Mouse (Mus musculus): ENCODE data around the gene Olfr781. TPM values are rescaled to one million over a fixed set of nuclear protein-coding genes. Genes with fewer than 3 reads are reported as not detected.
"Not testable (repeated sequence)": the region's sequence is repeated elsewhere in the genome, so short reads cannot be mapped to it uniquely, and the experiment has no call there.

Olfr781 gene
- polyA plus RNA-seq (2012; rRNA removed): not detected in 2 replicates

DNA sequence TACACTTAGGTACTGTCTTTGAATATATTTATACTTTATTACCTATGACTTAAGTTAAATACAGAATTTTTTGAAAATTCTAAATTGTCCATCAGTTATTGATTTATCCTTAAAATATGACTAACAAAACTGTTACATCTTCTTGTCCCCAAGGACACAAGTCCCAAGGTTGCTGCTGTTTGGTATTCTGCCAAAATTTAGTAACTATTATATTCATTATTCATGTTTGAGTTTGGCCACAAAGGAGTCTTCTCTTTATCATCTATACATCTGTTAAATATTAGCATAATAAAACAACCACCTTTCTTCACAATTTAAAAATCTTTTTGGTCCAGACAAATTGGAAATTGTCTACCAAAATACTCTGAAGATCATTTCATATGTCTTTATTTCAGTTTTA is at the start of gene Olfr781:
TSS of gene Olfr781 (plus strand) at position 301 of the 400 bp plus-strand sequence.
- no peak for DNase-seq
- H3K4me1 ChIP-seq (replicated peaks; ENCODE audit: control insufficient read depth, insufficient read depth, low read length): no peaks in the 10 kb centered on the region
- no peak within 1 kb of the TSS for H3K4me3 ChIP-seq (ENCODE audit: control insufficient read depth, insufficient read depth, low read length)
- H3K27ac ChIP-seq (ENCODE audit: control insufficient read depth, insufficient read depth, low read length): no peak within 1 kb of the TSS
- no peak for TF ChIP-seq CTCF (IDR thresholded peaks at IDR 0.05; ENCODE audit: borderline replicate concordance, control insufficient read depth, extremely low read depth, insufficient read depth, low read length, poor library complexity)
- H3K27me3 ChIP-seq (ENCODE audit: control insufficient read depth, insufficient read depth, low read length): no peaks in the 10 kb centered on the region
- H3K36me3 ChIP-seq (ENCODE audit: control insufficient read depth, insufficient read depth, low read length): no peaks in the 10 kb centered on the region

DNA sequence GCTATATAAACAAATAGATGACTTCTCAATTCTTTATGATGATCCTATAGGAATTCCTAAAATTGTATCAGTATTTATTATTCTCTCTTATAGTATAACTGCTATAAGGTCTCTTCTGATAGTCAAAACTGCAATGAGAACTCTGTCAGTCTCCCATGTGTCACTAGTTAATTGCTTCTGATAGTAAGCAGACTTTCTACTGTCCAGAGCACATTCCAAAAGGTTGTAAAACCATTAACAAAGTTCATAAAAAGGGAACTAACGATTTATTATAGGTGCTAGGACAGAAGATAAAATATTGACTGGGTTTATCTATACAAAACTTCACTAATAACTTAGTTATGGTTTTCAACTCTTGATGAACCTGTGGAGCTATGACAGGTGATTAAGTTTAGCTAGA is 15.7 kb upstream of the Olfr781 start:
- not testable (repeated sequence) for H3K4me1 ChIP-seq (replicated peaks; ENCODE audit: control insufficient read depth, insufficient read depth, low read length); H3K36me3 ChIP-seq (ENCODE audit: control insufficient read depth, insufficient read depth, low read length); H3K4me3 ChIP-seq (ENCODE audit: control insufficient read depth, insufficient read depth, low read length); H3K27ac ChIP-seq (ENCODE audit: control insufficient read depth, insufficient read depth, low read length); H3K27me3 ChIP-seq (ENCODE audit: control insufficient read depth, insufficient read depth, low read length); DNase-seq
- 55% methylated on average over 1 of the region's 1 CpGs for WGBS

DNA sequence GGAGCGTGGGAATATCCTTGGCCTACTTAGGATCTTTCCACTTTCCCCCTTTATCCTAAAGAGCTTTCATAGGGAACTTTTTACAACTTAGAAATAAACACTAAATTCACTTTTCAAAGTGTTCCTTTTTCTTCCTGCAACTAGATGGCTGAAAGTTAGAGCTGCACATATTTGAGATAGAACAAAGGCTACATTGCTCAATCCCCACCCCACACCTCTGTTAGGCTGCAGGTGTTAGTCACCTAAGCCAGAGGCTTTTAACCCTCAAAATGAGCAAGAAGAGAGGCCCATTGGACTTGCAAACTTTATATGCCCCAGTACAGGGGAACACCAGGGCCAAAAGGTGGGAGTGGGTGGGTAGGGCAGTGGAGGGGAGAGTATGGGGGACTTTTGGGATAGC is 15.1 kb upstream of the Olfr781 start:
- not testable (repeated sequence) for H3K27ac ChIP-seq (ENCODE audit: control insufficient read depth, insufficient read depth, low read length); H3K27me3 ChIP-seq (ENCODE audit: control insufficient read depth, insufficient read depth, low read length); H3K36me3 ChIP-seq (ENCODE audit: control insufficient read depth, insufficient read depth, low read length); H3K4me1 ChIP-seq (replicated peaks; ENCODE audit: control insufficient read depth, insufficient read depth, low read length); DNase-seq; H3K4me3 ChIP-seq (ENCODE audit: control insufficient read depth, insufficient read depth, low read length)
- 60% methylated on average over 1 of the region's 1 CpGs for WGBS

DNA sequence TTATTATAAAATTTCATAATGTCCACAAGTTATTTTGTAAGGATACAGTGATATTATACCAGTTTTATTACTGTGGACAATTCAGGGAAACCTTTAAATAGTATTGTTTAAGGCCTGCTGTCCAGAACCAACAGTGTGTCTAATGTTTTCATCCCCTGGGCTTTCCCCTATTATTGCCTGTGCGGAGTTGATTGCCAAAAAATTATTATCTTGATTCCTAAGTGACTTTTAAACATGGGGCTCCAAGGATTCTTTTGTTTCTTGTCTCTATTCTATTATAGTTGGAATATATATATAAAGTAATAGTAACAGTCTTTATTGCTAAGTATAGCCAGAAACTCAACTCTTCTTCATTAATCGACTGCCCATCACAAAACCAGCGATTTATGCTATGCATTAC is 10.8 kb upstream of the Olfr781 start, which contains the start of gene Olfr780:
TSS of gene Olfr780 (plus strand) at position 301 of the 400 bp plus-strand sequence.
- Histone ChIP-seq H3K27me3 (ENCODE audit: control insufficient read depth, insufficient read depth, low read length) (no peaks in the 10 kb centered on the region), H3K4me1 (replicated peaks; ENCODE audit: control insufficient read depth, insufficient read depth, low read length) (no peaks in the 10 kb centered on the region), H3K4me3 (ENCODE audit: control insufficient read depth, insufficient read depth, low read length) (no peak within 1 kb of the TSS), H3K27ac (ENCODE audit: control insufficient read depth, insufficient read depth, low read length) (no peak within 1 kb of the TSS), H3K36me3 (ENCODE audit: control insufficient read depth, insufficient read depth, low read length) (no peaks in the 10 kb centered on the region)
- no peak for DNase-seq
- TF ChIP-seq POLR2A (IDR thresholded peaks at IDR 0.05; ENCODE audit: control insufficient read depth, extremely low read depth, insufficient read depth, low read length, poor library complexity) (no peak), CTCF (IDR thresholded peaks at IDR 0.05; ENCODE audit: borderline replicate concordance, control insufficient read depth, extremely low read depth, insufficient read depth, low read length, poor library complexity) (no peak)
- WGBS: 91% methylated on average over 3 of the region's 3 CpGs

DNA sequence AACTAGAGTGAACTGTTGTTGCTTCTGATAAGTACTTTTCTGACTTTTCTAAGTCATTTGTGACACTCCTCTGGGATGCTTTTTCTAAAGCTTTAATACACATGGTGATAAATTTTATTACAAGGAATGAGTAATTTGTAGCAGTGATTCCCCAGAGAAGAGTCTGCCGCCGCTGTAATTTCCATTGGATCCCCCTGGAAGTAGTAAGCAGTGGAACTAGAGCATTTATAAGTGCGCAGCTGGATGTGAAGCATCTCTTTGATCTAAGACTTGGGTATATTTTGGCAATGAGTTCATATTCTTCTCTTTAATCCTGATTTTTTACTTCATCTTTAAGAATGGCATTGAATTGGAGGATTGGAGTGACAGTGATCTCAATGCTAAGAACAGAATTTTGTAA is 19.9 kb downstream of the Olfr781 start, which contains the start of gene Olfr782:
TSS of gene Olfr782 (plus strand) at position 301 of the 400 bp plus-strand sequence.
- H3K4me1 ChIP-seq (replicated peaks; ENCODE audit: control insufficient read depth, insufficient read depth, low read length): no peaks in the 10 kb centered on the region
- TF ChIP-seq CTCF (IDR thresholded peaks at IDR 0.05; ENCODE audit: borderline replicate concordance, control insufficient read depth, extremely low read depth, insufficient read depth, low read length, poor library complexity) (no peak), POLR2A (IDR thresholded peaks at IDR 0.05; ENCODE audit: control insufficient read depth, extremely low read depth, insufficient read depth, low read length, poor library complexity) (no peak)
- no peaks in the 10 kb centered on the region for H3K27me3 ChIP-seq (ENCODE audit: control insufficient read depth, insufficient read depth, low read length)
- H3K4me3 ChIP-seq (ENCODE audit: control insufficient read depth, insufficient read depth, low read length): no peak within 1 kb of the TSS
- H3K27ac ChIP-seq (ENCODE audit: control insufficient read depth, insufficient read depth, low read length): no peak within 1 kb of the TSS
- DNase-seq: no peak
- 93% methylated on average over 3 of the region's 3 CpGs for WGBS
- no peaks in the 10 kb centered on the region for H3K36me3 ChIP-seq (ENCODE audit: control insufficient read depth, insufficient read depth, low read length)

DNA sequence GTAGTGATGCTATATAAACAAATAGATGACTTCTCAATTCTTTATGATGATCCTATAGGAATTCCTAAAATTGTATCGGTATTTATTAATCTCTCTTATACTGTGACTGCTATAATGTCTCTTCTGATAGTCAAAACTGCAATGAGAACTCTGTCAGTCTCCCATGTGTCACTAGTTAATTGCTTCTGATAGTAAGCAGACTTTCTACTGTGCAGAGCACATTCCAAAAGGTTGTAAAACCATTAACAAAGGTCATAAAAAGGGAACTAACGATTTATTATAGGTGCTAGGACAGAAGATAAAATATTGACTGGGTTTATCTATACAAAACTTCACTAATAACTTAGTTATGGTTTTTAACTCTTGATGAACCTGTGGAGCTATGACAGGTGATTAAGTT is 23.8 kb downstream of the Olfr781 start:
- DNase-seq; H3K4me3 ChIP-seq (ENCODE audit: control insufficient read depth, insufficient read depth, low read length); H3K4me1 ChIP-seq (replicated peaks; ENCODE audit: control insufficient read depth, insufficient read depth, low read length); H3K36me3 ChIP-seq (ENCODE audit: control insufficient read depth, insufficient read depth, low read length); H3K27me3 ChIP-seq (ENCODE audit: control insufficient read depth, insufficient read depth, low read length); H3K27ac ChIP-seq (ENCODE audit: control insufficient read depth, insufficient read depth, low read length): not testable (repeated sequence)
- 80% methylated on average over 2 of the region's 2 CpGs for WGBS

DNA sequence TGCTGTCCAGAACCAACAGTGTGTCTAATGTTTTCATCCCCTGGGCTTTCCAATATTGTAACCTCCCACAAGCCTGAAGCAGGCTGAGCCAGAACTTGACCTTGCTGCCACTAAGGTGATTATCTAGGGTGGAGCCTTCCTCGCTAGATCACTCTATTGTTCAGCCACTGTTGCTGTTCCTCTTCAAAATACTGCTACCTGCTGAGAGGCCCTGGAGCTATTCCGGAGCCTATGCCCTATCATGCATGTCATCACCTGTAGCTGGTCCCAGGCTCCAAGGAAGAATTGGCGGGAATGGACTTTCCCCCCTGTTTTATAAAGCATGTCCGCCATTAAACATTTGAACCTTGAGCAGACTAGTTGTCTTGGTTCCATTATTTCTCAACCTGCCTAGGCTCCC is 27.8 kb downstream of the Olfr781 start:
- not testable (repeated sequence) for H3K4me1 ChIP-seq (replicated peaks; ENCODE audit: control insufficient read depth, insufficient read depth, low read length); H3K27ac ChIP-seq (ENCODE audit: control insufficient read depth, insufficient read depth, low read length); H3K27me3 ChIP-seq (ENCODE audit: control insufficient read depth, insufficient read depth, low read length); H3K4me3 ChIP-seq (ENCODE audit: control insufficient read depth, insufficient read depth, low read length); H3K36me3 ChIP-seq (ENCODE audit: control insufficient read depth, insufficient read depth, low read length); DNase-seq
- WGBS: 89% methylated on average over 4 of the region's 4 CpGs

DNA sequence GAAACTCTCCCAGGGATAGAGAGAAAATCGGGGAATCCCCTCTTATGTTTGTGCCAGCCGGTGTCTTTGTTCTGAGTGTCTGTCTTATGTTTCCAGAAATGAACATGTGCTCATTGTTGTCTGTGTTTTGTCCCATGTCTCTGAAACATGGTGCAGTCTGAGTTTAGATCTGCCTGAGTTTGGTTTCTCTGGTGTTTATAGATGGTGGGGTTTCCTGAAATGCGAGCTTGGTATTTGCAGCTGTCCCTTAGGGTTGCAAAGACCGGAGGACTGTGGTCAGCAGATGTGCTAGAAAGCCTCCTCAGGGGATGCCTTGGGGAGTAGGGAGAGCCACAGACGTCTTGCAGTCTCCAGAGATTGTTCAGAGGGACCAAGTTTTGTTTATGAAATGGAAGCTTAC is 28.7 kb downstream of the Olfr781 start:
- TF ChIP-seq POLR2A (IDR thresholded peaks at IDR 0.05; ENCODE audit: control insufficient read depth, extremely low read depth, insufficient read depth, low read length, poor library complexity): no peak
- no peak for TF ChIP-seq CTCF (IDR thresholded peaks at IDR 0.05; ENCODE audit: borderline replicate concordance, control insufficient read depth, extremely low read depth, insufficient read depth, low read length, poor library complexity)
- Histone ChIP-seq H3K4me1 (replicated peaks; ENCODE audit: control insufficient read depth, insufficient read depth, low read length) (no peaks in the 10 kb centered on the region), H3K27ac (ENCODE audit: control insufficient read depth, insufficient read depth, low read length) (no peak overlapping the region), H3K36me3 (ENCODE audit: control insufficient read depth, insufficient read depth, low read length) (no peaks in the 10 kb centered on the region), H3K27me3 (ENCODE audit: control insufficient read depth, insufficient read depth, low read length) (no peaks in the 10 kb centered on the region), H3K4me3 (ENCODE audit: control insufficient read depth, insufficient read depth, low read length) (no peak overlapping the region)
- WGBS: 82% methylated on average over 5 of the region's 5 CpGs
- DNase-seq: no peak

DNA sequence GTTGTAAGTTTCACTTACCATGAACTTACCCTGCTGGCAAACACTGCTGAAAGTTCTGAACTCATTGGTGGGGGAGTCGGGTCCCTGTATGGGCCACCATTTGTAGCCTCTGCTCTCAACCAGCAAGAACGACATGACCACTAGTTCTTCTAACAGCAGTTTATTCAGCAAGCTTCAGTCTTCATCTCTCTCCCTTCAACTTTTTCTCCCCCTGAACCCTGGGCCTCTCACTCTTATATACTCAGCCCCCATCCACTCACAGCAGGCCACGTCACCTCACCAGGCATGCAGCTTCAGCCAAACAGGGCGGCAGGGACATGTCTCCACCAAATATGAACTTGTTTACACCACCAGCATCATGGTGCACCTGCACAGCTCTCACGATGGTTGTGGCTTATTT is 45.4 kb downstream of the Olfr781 start:
- H3K36me3 ChIP-seq (ENCODE audit: control insufficient read depth, insufficient read depth, low read length); H3K4me1 ChIP-seq (replicated peaks; ENCODE audit: control insufficient read depth, insufficient read depth, low read length); H3K27ac ChIP-seq (ENCODE audit: control insufficient read depth, insufficient read depth, low read length); H3K4me3 ChIP-seq (ENCODE audit: control insufficient read depth, insufficient read depth, low read length); DNase-seq; H3K27me3 ChIP-seq (ENCODE audit: control insufficient read depth, insufficient read depth, low read length): not testable (repeated sequence)
- 93% methylated on average over 5 of the region's 5 CpGs for WGBS

Data from thymus, adult 2 months (tissue).